Mouse (Mus musculus): ENCODE measurements around the gene Serpina1d. TPM values are rescaled to one million over a fixed set of nuclear protein-coding genes. Genes with fewer than 3 reads are reported as not detected.

The Serpina1d gene
- polyA plus RNA-seq (2017; shearing (Covaris generic)), result not detected

DNA sequence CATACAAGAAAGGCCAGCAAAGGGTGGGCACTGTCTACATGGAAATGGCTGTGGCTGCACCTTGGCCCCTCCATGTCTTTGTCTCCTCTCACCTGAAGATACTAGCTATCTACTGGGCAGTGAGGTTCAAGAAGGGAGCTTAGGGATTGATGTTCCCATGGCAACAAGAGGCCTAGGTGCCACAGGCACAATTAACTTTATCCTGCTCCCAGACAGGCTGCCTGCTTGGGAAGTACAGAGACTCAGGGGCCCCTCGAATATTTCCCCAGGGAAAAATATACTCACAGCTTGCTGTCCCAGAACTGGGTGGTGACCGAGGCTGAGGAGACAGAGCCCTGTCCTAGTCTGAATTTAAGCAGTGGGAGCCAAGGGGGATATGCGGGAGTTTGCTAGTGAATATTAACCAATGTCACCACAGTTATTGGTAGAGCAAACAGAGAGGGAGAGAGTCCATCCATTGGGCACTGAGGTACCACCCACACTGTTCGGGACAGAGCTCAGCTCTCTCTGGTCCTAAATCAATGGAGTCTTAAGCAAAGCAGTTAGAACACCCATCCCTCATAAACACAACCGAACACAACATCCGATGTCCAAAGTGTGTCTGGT, at the start of gene Serpina1d:
Serpina1d (minus strand) TSS at position 347 of the 606 bp plus-strand sequence.

Other genes starting within 250 kb of the Serpina1d start
- gene Ppp4r4, start 241.3 kb downstream of the Serpina1d start, polyA plus RNA-seq (2017; shearing (Covaris generic)), result 0.12 TPM
- not detected for gene Serpina10, start 142.1 kb downstream of the Serpina1d start, polyA plus RNA-seq (2017; shearing (Covaris generic))
- not detected for gene Serpina6, start 116.4 kb downstream of the Serpina1d start, polyA plus RNA-seq (2017; shearing (Covaris generic))
- gene Serpina16, start 97.5 kb downstream of the Serpina1d start, polyA plus RNA-seq (2017; shearing (Covaris generic)), result not detected
- not detected for gene Serpina1f, start 78.1 kb downstream of the Serpina1d start, polyA plus RNA-seq (2017; shearing (Covaris generic))
- gene Serpina1b, start 56.8 kb upstream of the Serpina1d start, polyA plus RNA-seq (2017; shearing (Covaris generic)), result not detected
- gene Serpina1a, start 90.0 kb upstream of the Serpina1d start, polyA plus RNA-seq (2017; shearing (Covaris generic)), result not detected
- not detected for gene Serpina1c, start 131.3 kb upstream of the Serpina1d start, polyA plus RNA-seq (2017; shearing (Covaris generic))
- not detected for gene Serpina1e, start 185.4 kb upstream of the Serpina1d start, polyA plus RNA-seq (2017; shearing (Covaris generic))
- not detected for gene Serpina11, start 216.4 kb upstream of the Serpina1d start, polyA plus RNA-seq (2017; shearing (Covaris generic))
- gene Serpina9, start 240.2 kb upstream of the Serpina1d start, polyA plus RNA-seq (2017; shearing (Covaris generic)), result 0.43 TPM